Mouse (Mus musculus): ENCODE data around the gene Ints13. TPM values are rescaled to one million over a fixed set of nuclear protein-coding genes. Genes with fewer than 3 reads are reported as not detected.

The Ints13 gene
- polyA plus RNA-seq, 1 experiment from 2014 or later = 55.5 TPM

DNA sequence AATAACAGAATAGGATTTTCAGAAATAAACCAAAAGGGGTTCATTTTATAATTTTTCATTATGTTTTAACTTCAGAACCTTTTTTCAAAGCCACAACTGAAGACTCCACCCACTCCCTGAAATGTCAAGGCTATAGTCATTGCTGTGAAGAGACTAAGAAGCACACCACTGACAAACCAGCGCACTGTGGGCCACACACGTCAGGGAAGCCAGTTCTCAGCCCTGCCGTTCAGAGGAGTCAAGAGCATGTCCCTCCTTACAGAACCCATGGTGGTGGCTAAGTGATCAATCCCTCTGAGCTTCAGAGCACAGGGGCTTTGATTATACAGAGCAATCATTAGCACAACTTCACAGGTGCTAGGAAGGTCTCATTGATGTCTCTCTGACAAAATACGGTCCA is 25.0 kb upstream of the Ints13 start:
- DNase-seq (ENCODE audit: low spot score) (peak; percentile 35), ATAC-seq (replicated peaks; ENCODE audit: low FRiP score, low TSS enrichment, low read depth) (no peak)
- no peak overlapping the region for H3K4me2 ChIP-seq (ENCODE audit: low read length)
- H3K27ac ChIP-seq (ENCODE audit: low read depth) = no peak overlapping the region
- no peaks in the 10 kb centered on the region for H3K4me1 ChIP-seq (replicated peaks; ENCODE audit: control insufficient read depth, insufficient read depth, low read length)
- no peak overlapping the region for H3K9ac ChIP-seq (ENCODE audit: low read length)
- peaks cover 73% of the 10 kb centered on the region for H3K36me3 ChIP-seq (ENCODE audit: control insufficient read depth, insufficient read depth, low read length)
- no peaks in the 10 kb centered on the region for H3K9me3 ChIP-seq (ENCODE audit: control insufficient read depth, low read length)
- no peaks in the 10 kb centered on the region for H3K27me3 ChIP-seq (replicated peaks; ENCODE audit: control insufficient read depth, insufficient read depth, low read length)
- no peak overlapping the region for H3K4me3 ChIP-seq (ENCODE audit: low read depth, low read length)
- WGBS = 83% methylated on average over 4 of the region's 4 CpGs

GRCm38 (mm10) chr6:146585134-146585533 is 7.5 kb upstream of the Ints13 start:
- H3K4me1 ChIP-seq (replicated peaks; ENCODE audit: control insufficient read depth, insufficient read depth, low read length) = no peaks in the 10 kb centered on the region
- 94% methylated on average over 5 of the region's 5 CpGs for WGBS

DNA sequence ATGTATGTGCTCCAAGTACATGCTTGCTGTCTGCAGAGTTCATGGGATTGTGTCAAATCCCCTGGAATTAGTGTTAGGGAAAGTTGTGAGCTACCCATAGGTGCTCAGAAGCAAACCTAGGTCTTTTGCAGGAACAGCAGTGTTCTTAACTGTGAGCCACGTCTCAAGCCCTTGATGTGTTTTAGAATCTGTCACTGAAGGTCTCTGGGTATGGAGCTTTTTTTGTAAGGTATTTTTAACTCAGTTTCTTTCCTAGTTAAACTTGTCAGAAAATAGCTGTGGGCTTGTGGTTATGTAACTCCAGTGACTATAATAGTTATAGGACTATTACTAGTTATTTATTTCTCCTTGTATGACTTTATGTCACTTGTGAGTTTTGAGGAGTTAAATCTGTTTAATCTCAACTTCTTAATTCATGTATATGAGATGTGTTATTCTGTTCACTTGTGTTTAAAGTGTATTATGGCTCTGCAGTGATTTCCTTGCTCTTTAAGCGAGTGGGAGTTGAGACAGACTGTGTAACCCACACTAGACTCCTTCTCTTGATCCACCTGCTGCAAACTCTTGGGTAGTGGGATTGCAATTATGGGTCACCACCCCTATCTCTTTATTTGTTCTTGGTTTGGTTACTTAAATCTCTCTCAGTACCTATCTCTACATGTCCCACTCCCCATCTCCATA is 5.9 kb upstream of the Ints13 start:
- Histone ChIP-seq H3K9ac (ENCODE audit: low read length) (no peak overlapping the region), H3K4me2 (ENCODE audit: low read length) (no peak overlapping the region), H3K27ac (ENCODE audit: low read depth) (no peak overlapping the region), H3K27me3 (replicated peaks; ENCODE audit: control insufficient read depth, insufficient read depth, low read length) (no peaks in the 10 kb centered on the region), H3K36me3 (ENCODE audit: control insufficient read depth, insufficient read depth, low read length) (peaks cover 35% of the 10 kb centered on the region), H3K4me3 (ENCODE audit: low read depth, low read length) (no peak overlapping the region), H3K9me3 (ENCODE audit: control insufficient read depth, low read length) (no peaks in the 10 kb centered on the region), H3K4me1 (replicated peaks; ENCODE audit: control insufficient read depth, insufficient read depth, low read length) (peaks cover 10% of the 10 kb centered on the region)
- ATAC-seq (replicated peaks; ENCODE audit: low FRiP score, low TSS enrichment, low read depth) = no peak
- DNase-seq (ENCODE audit: low spot score) = no peak
- WGBS = 73% methylated on average over 2 of the region's 2 CpGs

More at GRCm38 (mm10) chr6:146585134-146585533, 7.5 kb upstream of the Ints13 start:
- Histone ChIP-seq H3K9me3 (ENCODE audit: control insufficient read depth, low read length) (no peaks in the 10 kb centered on the region), H3K9ac (ENCODE audit: low read length) (no peak overlapping the region), H3K4me3 (ENCODE audit: low read depth, low read length) (no peak overlapping the region), H3K36me3 (ENCODE audit: control insufficient read depth, insufficient read depth, low read length) (peaks cover 52% of the 10 kb centered on the region), H3K4me2 (ENCODE audit: low read length) (no peak overlapping the region), H3K27ac (ENCODE audit: low read depth) (no peak overlapping the region), H3K27me3 (replicated peaks; ENCODE audit: control insufficient read depth, insufficient read depth, low read length) (no peaks in the 10 kb centered on the region)
- ATAC-seq (replicated peaks; ENCODE audit: low FRiP score, low TSS enrichment, low read depth) (no peak), DNase-seq (ENCODE audit: low spot score) (no peak)

DNA sequence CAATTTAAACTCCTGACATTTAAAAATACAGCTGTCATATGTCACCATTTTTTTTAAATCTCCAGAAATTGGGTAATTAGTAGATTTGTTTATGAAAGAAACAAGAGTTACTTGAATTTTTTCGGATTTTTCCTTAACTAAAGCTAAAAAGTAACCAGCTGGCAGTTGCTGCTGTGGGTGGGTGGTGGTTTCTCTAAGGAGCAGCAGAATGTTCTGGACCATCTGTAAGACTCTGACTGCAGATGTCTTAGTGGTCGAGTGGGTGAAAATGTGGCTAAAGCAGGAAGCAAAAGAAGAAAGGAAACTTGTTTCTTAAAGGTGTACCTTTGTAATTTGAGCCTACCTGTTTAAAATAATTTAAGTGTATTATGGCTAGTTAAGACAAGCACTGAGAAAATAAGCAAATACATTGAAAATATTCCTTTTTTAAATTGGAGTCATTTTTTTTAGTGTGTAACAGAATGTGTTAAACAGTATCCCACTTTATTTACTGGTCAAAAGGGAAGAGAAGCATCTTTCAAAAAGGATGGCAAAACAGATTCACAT is 2.8 kb upstream of the Ints13 start:
- DNase-seq (ENCODE audit: low spot score) = no peak
- 33% methylated on average over 2 of the region's 2 CpGs for WGBS
- Histone ChIP-seq H3K36me3 (ENCODE audit: control insufficient read depth, insufficient read depth, low read length) (peaks cover 9% of the 10 kb centered on the region; the same call in 1 of the 2 replicates), H3K4me2 (ENCODE audit: low read length) (no peak overlapping the region), H3K4me1 (replicated peaks; ENCODE audit: control insufficient read depth, insufficient read depth, low read length) (peaks cover 22% of the 10 kb centered on the region), H3K27ac (ENCODE audit: low read depth) (no peak overlapping the region), H3K4me3 (ENCODE audit: low read depth, low read length) (no peak overlapping the region), H3K9ac (ENCODE audit: low read length) (no peak overlapping the region), H3K27me3 (replicated peaks; ENCODE audit: control insufficient read depth, insufficient read depth, low read length) (no peaks in the 10 kb centered on the region), H3K9me3 (ENCODE audit: control insufficient read depth, low read length) (no peaks in the 10 kb centered on the region)
- ATAC-seq (replicated peaks; ENCODE audit: low FRiP score, low TSS enrichment, low read depth) = no peak

DNA sequence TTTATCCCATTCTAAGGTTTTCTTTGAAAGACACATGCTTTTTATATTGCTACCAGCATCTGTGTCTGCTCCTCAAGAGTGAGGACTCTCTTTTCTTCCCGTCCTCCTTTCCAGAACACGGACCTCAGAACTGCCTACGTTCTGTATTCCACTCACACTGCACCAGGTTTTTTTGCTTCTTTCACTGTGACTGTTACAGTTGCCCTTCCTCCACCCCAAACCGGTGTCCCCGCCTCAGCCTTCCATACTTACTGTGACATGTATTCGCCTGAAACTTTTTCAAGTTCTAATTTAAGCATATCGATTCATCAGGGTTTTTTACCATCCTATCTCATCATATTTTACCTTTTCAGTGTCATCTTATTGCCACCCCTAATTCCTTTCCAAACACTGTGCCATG is 951 bp upstream of the Ints13 start:
- H3K27me3 ChIP-seq (replicated peaks; ENCODE audit: control insufficient read depth, insufficient read depth, low read length) = no peaks in the 10 kb centered on the region
- DNase-seq (ENCODE audit: low spot score) (no peak), ATAC-seq (replicated peaks; ENCODE audit: low FRiP score, low TSS enrichment, low read depth) (no peak)
- peak overlapping the region; percentile 98 for H3K27ac ChIP-seq (ENCODE audit: low read depth)
- peak overlapping the region; percentile 89 for H3K4me2 ChIP-seq (ENCODE audit: low read length)
- H3K4me3 ChIP-seq (ENCODE audit: low read depth, low read length) = peak overlapping the region; percentile 87
- H3K9ac ChIP-seq (ENCODE audit: low read length) = peak overlapping the region; percentile 91
- WGBS = 9% methylated on average over 7 of the region's 7 CpGs
- no peaks in the 10 kb centered on the region for H3K9me3 ChIP-seq (ENCODE audit: control insufficient read depth, low read length)
- peaks cover 22% of the 10 kb centered on the region for H3K4me1 ChIP-seq (replicated peaks; ENCODE audit: control insufficient read depth, insufficient read depth, low read length)
- 0 out of 2 replicates have a peak, but pooled peaks cover 3% of the 10 kb centered on the region for H3K36me3 ChIP-seq (ENCODE audit: control insufficient read depth, insufficient read depth, low read length)

DNA sequence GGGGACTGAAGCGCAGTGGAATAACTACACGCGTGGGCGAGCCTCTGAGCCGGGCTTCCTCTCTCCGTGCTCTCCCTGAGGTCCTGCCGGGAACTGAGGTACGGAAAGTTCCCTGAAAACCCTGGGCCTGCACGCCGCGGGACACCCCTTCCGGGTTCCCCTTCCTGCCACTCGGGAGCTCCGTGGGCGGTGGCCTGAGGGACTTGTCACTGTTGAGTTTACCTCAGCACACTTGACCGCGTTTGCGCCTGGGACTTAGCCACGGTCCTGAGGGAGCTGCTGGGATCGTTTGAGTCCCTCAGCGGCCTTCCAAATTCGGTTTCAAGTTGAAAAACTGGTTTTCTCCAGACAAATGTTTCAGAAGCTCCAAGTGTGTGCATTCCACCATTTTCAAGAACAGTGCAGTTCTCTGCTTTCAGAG is 486 bp upstream of the Ints13 start:
- WGBS = under 1% methylated on average over 22 of the region's 22 CpGs
- peak; percentile 47 for ATAC-seq (replicated peaks; ENCODE audit: low FRiP score, low TSS enrichment, low read depth)
- H3K4me2 ChIP-seq (ENCODE audit: low read length) = peak overlapping the region; percentile 89
- 0 out of 2 replicates have a peak, but pooled peaks cover 3% of the 10 kb centered on the region for H3K36me3 ChIP-seq (ENCODE audit: control insufficient read depth, insufficient read depth, low read length)
- no peak for DNase-seq (ENCODE audit: low spot score)
- peak overlapping the region; percentile 87 for H3K4me3 ChIP-seq (ENCODE audit: low read depth, low read length)
- peak overlapping the region; percentile 91 for H3K9ac ChIP-seq (ENCODE audit: low read length)
- H3K9me3 ChIP-seq (ENCODE audit: control insufficient read depth, low read length) = no peaks in the 10 kb centered on the region
- no peaks in the 10 kb centered on the region for H3K27me3 ChIP-seq (replicated peaks; ENCODE audit: control insufficient read depth, insufficient read depth, low read length)
- peak overlapping the region; percentile 98 for H3K27ac ChIP-seq (ENCODE audit: low read depth)
- peaks cover 22% of the 10 kb centered on the region for H3K4me1 ChIP-seq (replicated peaks; ENCODE audit: control insufficient read depth, insufficient read depth, low read length)

DNA sequence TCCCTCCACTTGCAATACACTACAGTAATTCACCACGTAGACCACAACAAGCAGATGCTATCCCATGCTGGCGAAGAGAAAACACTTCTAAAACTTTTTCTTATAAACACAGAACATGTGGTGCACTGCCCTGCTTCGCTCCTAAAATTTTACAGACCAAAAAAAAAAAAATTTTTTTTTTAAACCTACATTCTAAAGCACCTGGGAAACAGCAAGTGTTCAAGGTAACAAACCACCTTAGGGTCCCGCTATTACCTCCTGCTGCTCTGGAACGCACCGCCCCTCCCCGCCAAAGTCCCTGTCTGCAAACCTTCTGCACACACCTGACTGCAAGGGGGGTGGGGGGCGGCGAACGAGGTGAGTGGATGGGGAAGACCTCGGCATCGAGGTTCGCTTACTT is 732 bp downstream of the Ints13 start, which contains the start of gene Fgfr1op2:
Gene Fgfr1op2, plus strand, starts transcription at position 301 of the 400 bp plus-strand sequence.
- Histone ChIP-seq H3K4me2 (ENCODE audit: low read length) (peak within 1 kb of the TSS; percentile 89), H3K27me3 (replicated peaks; ENCODE audit: control insufficient read depth, insufficient read depth, low read length) (no peaks in the 10 kb centered on the region), H3K4me3 (ENCODE audit: low read depth, low read length) (peak within 1 kb of the TSS; percentile 87), H3K27ac (ENCODE audit: low read depth) (peak within 1 kb of the TSS; percentile 98), H3K36me3 (ENCODE audit: control insufficient read depth, insufficient read depth, low read length) (0 out of 2 replicates have a peak, but pooled peaks cover 3% of the 10 kb centered on the region), H3K9me3 (ENCODE audit: control insufficient read depth, low read length) (no peaks in the 10 kb centered on the region), H3K9ac (ENCODE audit: low read length) (peak within 1 kb of the TSS; percentile 91), H3K4me1 (replicated peaks; ENCODE audit: control insufficient read depth, insufficient read depth, low read length) (peaks cover 22% of the 10 kb centered on the region)
- under 1% methylated on average over 13 of the region's 13 CpGs for WGBS
- ATAC-seq (replicated peaks; ENCODE audit: low FRiP score, low TSS enrichment, low read depth) (no peak), DNase-seq (ENCODE audit: low spot score) (no peak)

- H3K27me3 ChIP-seq (replicated peaks; ENCODE audit: control insufficient read depth, insufficient read depth, low read length) = no peaks in the 10 kb centered on the region
These were observed 5.6 kb downstream of the Ints13 start for GRCm38 (mm10) chr6:146572073-146572472.

More at GRCm38 (mm10) chr6:146572073-146572472, 5.6 kb downstream of the Ints13 start:
- ATAC-seq (replicated peaks; ENCODE audit: low FRiP score, low TSS enrichment, low read depth) (no peak), DNase-seq (ENCODE audit: low spot score) (no peak)
- Histone ChIP-seq H3K9ac (ENCODE audit: low read length) (no peak overlapping the region), H3K4me1 (replicated peaks; ENCODE audit: control insufficient read depth, insufficient read depth, low read length) (peaks cover 13% of the 10 kb centered on the region), H3K9me3 (ENCODE audit: control insufficient read depth, low read length) (no peaks in the 10 kb centered on the region), H3K27ac (ENCODE audit: low read depth) (no peak overlapping the region), H3K36me3 (ENCODE audit: control insufficient read depth, insufficient read depth, low read length) (peaks cover 16% of the 10 kb centered on the region; the same call in 1 of the 2 replicates), H3K4me2 (ENCODE audit: low read length) (no peak overlapping the region), H3K4me3 (ENCODE audit: low read depth, low read length) (no peak overlapping the region)
